Mouse (Mus musculus): ENCODE results near the gene Esd.
A peak's percentile ranks its signal among the peaks of the same experiment; 100 is the strongest.

Esd gene

GRCm38 (mm10) chr14:74732079-74732783 is at the start of gene Esd:
TSS of gene Esd (plus strand) at chr14:74732297.
- peak; percentile 94 for DNase-seq (ENCODE audit: low read depth)

- no peak for DNase-seq (ENCODE audit: low read depth)
These were observed 47.7 kb upstream of the Esd start for GRCm38 (mm10) chr14:74684298-74684978.

GRCm38 (mm10) chr14:74691963-74692362 is 40.1 kb upstream of the Esd start:
- no peak for DNase-seq (ENCODE audit: low read depth)

GRCm38 (mm10) chr14:74696766-74697165 is 35.3 kb upstream of the Esd start:
- DNase-seq (ENCODE audit: low read depth) = no peak

GRCm38 (mm10) chr14:74697432-74697831 is 34.7 kb upstream of the Esd start:
- DNase-seq (ENCODE audit: low read depth) = no peak

- DNase-seq (ENCODE audit: low read depth) = no peak
These were observed 32.9 kb upstream of the Esd start for GRCm38 (mm10) chr14:74699241-74699640.

GRCm38 (mm10) chr14:74703930-74704329 is 28.2 kb upstream of the Esd start:
- DNase-seq (ENCODE audit: low read depth) = no peak

- DNase-seq (ENCODE audit: low read depth) = peak; percentile 74
These were observed 23.0 kb upstream of the Esd start for GRCm38 (mm10) chr14:74709054-74709453.

- peak; percentile 35 for DNase-seq (ENCODE audit: low read depth)
These were observed 8.6 kb upstream of the Esd start for GRCm38 (mm10) chr14:74723541-74723940.

- DNase-seq (ENCODE audit: low read depth) = no peak
These were observed 647 bp upstream of the Esd start for GRCm38 (mm10) chr14:74731221-74732078.

GRCm38 (mm10) chr14:74733397-74733796 is 1.3 kb downstream of the Esd start:
- peak; percentile 63 for DNase-seq (ENCODE audit: low read depth)

GRCm38 (mm10) chr14:74735471-74735870 is 3.4 kb downstream of the Esd start:
- no peak for DNase-seq (ENCODE audit: low read depth)

- DNase-seq (ENCODE audit: low read depth) = peak; percentile 36
These were observed 4.8 kb downstream of the Esd start for GRCm38 (mm10) chr14:74736850-74737249.

- peak; percentile 76 for DNase-seq (ENCODE audit: low read depth)
These were observed 32.3 kb downstream of the Esd start for GRCm38 (mm10) chr14:74764191-74764918.

- no peak for DNase-seq (ENCODE audit: low read depth)
These were observed 35.8 kb downstream of the Esd start for GRCm38 (mm10) chr14:74767892-74768291.

GRCm38 (mm10) chr14:74774046-74774619 is 42.0 kb downstream of the Esd start:
- DNase-seq (ENCODE audit: low read depth) = no peak

GRCm38 (mm10) chr14:74784243-74784934 is 52.3 kb downstream of the Esd start:
- DNase-seq (ENCODE audit: low read depth) = no peak

- peak; percentile 72 for DNase-seq (ENCODE audit: low read depth)
These were observed 55.6 kb downstream of the Esd start for GRCm38 (mm10) chr14:74787717-74788116.

GRCm38 (mm10) chr14:74788766-74789165 is 56.7 kb downstream of the Esd start:
- peak; percentile 21 for DNase-seq (ENCODE audit: low read depth)

- DNase-seq (ENCODE audit: low read depth) = no peak
These were observed 58.4 kb downstream of the Esd start for GRCm38 (mm10) chr14:74790535-74790934.

GRCm38 (mm10) chr14:74792793-74793192 is 60.7 kb downstream of the Esd start:
- no peak for DNase-seq (ENCODE audit: low read depth)

Data from NIH3T3 (cell line).